ENCODE assay signal across 26 mouse cellular contexts in genomic region chr8:114142199-114142598, GRCm38 (mm10). TPM values are rescaled to one million over a fixed set of nuclear protein-coding genes. Genes with fewer than 3 reads are reported as not detected.
DNase-seq lines count a peak whose midpoint lies in the region; ATAC-seq and TF ChIP-seq lines count a peak whose summit lies in the region.
"Had no signal": no experiment of that assay in that cellular context is flagged by ENCODE, and none has a peak within 500 bp of the region (broad histone marks: within the 10 kb centered on the region; RNA-seq: fewer than 3 reads in every experiment).

No protein-coding gene starts in this region.

- intact Hi-C loops in left cerebral cortex, postnatal 14 days (cut with DNase I): no loop called here

- H3K9ac ChIP-seq in liver, embryonic 11.5 days (ENCODE audit: low read depth, low read length): no peak overlapping the region
- H3K9ac ChIP-seq in liver, postnatal 0 days (replicated peaks): no peak overlapping the region
- no peak overlapping the region for H3K9ac ChIP-seq in intestine, embryonic 16.5 days (ENCODE audit: low read depth, low read length)
- no peak overlapping the region for H3K9ac ChIP-seq in liver, embryonic 13.5 days
- no peak overlapping the region for H3K9ac ChIP-seq in midbrain, embryonic 13.5 days (replicated peaks)
- H3K9ac ChIP-seq: forebrain, postnatal 0 days; hindbrain, embryonic 12.5 days; hindbrain, embryonic 15.5 days had no signal

- no peaks in the 10 kb centered on the region for H3K36me3 ChIP-seq in liver, embryonic 11.5 days (ENCODE audit: control insufficient read depth, insufficient read depth, low read length)
- H3K36me3 ChIP-seq in liver, postnatal 0 days (replicated peaks; ENCODE audit: insufficient read depth, low read length): no peaks in the 10 kb centered on the region
- no peaks in the 10 kb centered on the region for H3K36me3 ChIP-seq in intestine, embryonic 16.5 days (ENCODE audit: control insufficient read depth, insufficient read depth, low read length)
- H3K36me3 ChIP-seq in liver, embryonic 13.5 days: no peaks in the 10 kb centered on the region
- H3K36me3 ChIP-seq in midbrain, embryonic 13.5 days: no peaks in the 10 kb centered on the region
- H3K36me3 ChIP-seq: forebrain, embryonic 10.5 days; G1E; hindbrain, embryonic 12.5 days; hindbrain, embryonic 15.5 days had no signal

- peaks cover 5% of the 10 kb centered on the region; the same call in 1 of the 2 replicates for H3K4me1 ChIP-seq in liver, embryonic 11.5 days (replicated peaks; ENCODE audit: control insufficient read depth, insufficient read depth, low read length)
- peaks cover 10% of the 10 kb centered on the region; the same call in 1 of the 2 replicates for H3K4me1 ChIP-seq in liver, postnatal 0 days (ENCODE audit: insufficient read depth)
- no peaks in the 10 kb centered on the region for H3K4me1 ChIP-seq in intestine, embryonic 16.5 days (ENCODE audit: control insufficient read depth, insufficient read depth, low read length)
- peaks cover 16% of the 10 kb centered on the region for H3K4me1 ChIP-seq in liver, embryonic 13.5 days (replicated peaks)
- H3K4me1 ChIP-seq in midbrain, embryonic 13.5 days (replicated peaks): no peaks in the 10 kb centered on the region
- H3K4me1 ChIP-seq: forebrain, embryonic 10.5 days; hindbrain, embryonic 12.5 days; hindbrain, embryonic 15.5 days had no signal

- DNase-seq in liver, embryonic 11.5 days (ENCODE audit: low spot score): no peak
- no peak for DNase-seq in liver, postnatal 0 days
- no peak for DNase-seq in liver, embryonic 13.5 days
- no peak for DNase-seq in left cerebral cortex, postnatal 14 days (ENCODE audit: low spot score in 2 of 2)
- DNase-seq in embryo, embryonic 11 days: no peak
- DNase-seq: adrenal gland, postnatal 10 days; adrenal gland, postnatal 36 days; B cell, adult 2 months; cerebellum, adult 11-12 months; cerebellum, adult 8-10 months; cerebellum, postnatal 10 days; cerebellum, postnatal 36 days; forebrain, postnatal 0 days; gastrocnemius, adult 2 months; gastrocnemius, postnatal 14 days; heart, adult 11 months had no signal

- ATAC-seq in liver, embryonic 11.5 days (replicated peaks; ENCODE audit: low FRiP score): peak; percentile 58; the same call in 1 of the 2 replicates
- no peak for ATAC-seq in liver, postnatal 0 days
- ATAC-seq in intestine, embryonic 16.5 days: peak; percentile 85
- peak; percentile 61; the same call in 1 of the 2 replicates for ATAC-seq in liver, embryonic 13.5 days (ENCODE audit: low read depth)
- no peak for ATAC-seq in midbrain, embryonic 13.5 days
- ATAC-seq: forebrain, embryonic 14.5 days; forebrain, postnatal 0 days; Patski had no signal

- H3K4me2 ChIP-seq in liver, embryonic 11.5 days: no peak overlapping the region
- no peak overlapping the region for H3K4me2 ChIP-seq in liver, postnatal 0 days (ENCODE audit: low read depth, low read length)
- H3K4me2 ChIP-seq in intestine, embryonic 16.5 days (ENCODE audit: low read depth, low read length): no peak overlapping the region
- H3K4me2 ChIP-seq in liver, embryonic 13.5 days: no peak overlapping the region
- no peak overlapping the region for H3K4me2 ChIP-seq in midbrain, embryonic 13.5 days (replicated peaks)
- H3K4me2 ChIP-seq: heart, embryonic 11.5 days; hindbrain, embryonic 12.5 days; hindbrain, embryonic 15.5 days had no signal

- no peak overlapping the region for H3K4me3 ChIP-seq in liver, embryonic 11.5 days (ENCODE audit: low read depth, low read length)
- no peak overlapping the region for H3K4me3 ChIP-seq in liver, postnatal 0 days (ENCODE audit: low read depth, low read length)
- no peak overlapping the region for H3K4me3 ChIP-seq in intestine, embryonic 16.5 days (ENCODE audit: low read length)
- H3K4me3 ChIP-seq in liver, embryonic 13.5 days (replicated peaks): no peak overlapping the region
- H3K4me3 ChIP-seq in midbrain, embryonic 13.5 days (replicated peaks): no peak overlapping the region
- H3K4me3 ChIP-seq: forebrain, embryonic 10.5 days; gastrocnemius, adult 2 months; hindbrain, embryonic 12.5 days; hindbrain, embryonic 15.5 days had no signal

- no peak overlapping the region for H3K27ac ChIP-seq in liver, embryonic 11.5 days (ENCODE audit: low read depth, low read length)
- no peak overlapping the region for H3K27ac ChIP-seq in liver, postnatal 0 days (ENCODE audit: low read depth)
- no peak overlapping the region for H3K27ac ChIP-seq in intestine, embryonic 16.5 days (ENCODE audit: low read length)
- H3K27ac ChIP-seq in liver, embryonic 13.5 days: no peak overlapping the region
- no peak overlapping the region for H3K27ac ChIP-seq in midbrain, embryonic 13.5 days
- H3K27ac ChIP-seq: forebrain, embryonic 10.5 days; gastrocnemius, adult 2 months; hindbrain, embryonic 12.5 days; hindbrain, embryonic 15.5 days had no signal

- no peak for TF ChIP-seq EP300 in liver, postnatal 0 days (IDR thresholded peaks at IDR 0.05; ENCODE audit: low read depth)

- no peaks in the 10 kb centered on the region for H3K27me3 ChIP-seq in liver, embryonic 11.5 days (replicated peaks; ENCODE audit: control insufficient read depth, insufficient read depth, low read length)
- H3K27me3 ChIP-seq in liver, postnatal 0 days (ENCODE audit: insufficient read depth, low read length): no peaks in the 10 kb centered on the region
- no peaks in the 10 kb centered on the region for H3K27me3 ChIP-seq in intestine, embryonic 16.5 days (replicated peaks; ENCODE audit: control insufficient read depth, insufficient read depth, low read length)
- H3K27me3 ChIP-seq in liver, embryonic 13.5 days: no peaks in the 10 kb centered on the region
- no peaks in the 10 kb centered on the region for H3K27me3 ChIP-seq in midbrain, embryonic 13.5 days
- H3K27me3 ChIP-seq: CH12.LX; hindbrain, embryonic 12.5 days; hindbrain, embryonic 15.5 days; Patski had no signal

- no peak for TF ChIP-seq CTCF in liver, postnatal 0 days (IDR thresholded peaks at IDR 0.05; ENCODE audit: low read depth)

- no peaks in the 10 kb centered on the region for H3K9me3 ChIP-seq in liver, embryonic 11.5 days (ENCODE audit: control insufficient read depth, low read length)
- H3K9me3 ChIP-seq in liver, postnatal 0 days (ENCODE audit: low read length): no peaks in the 10 kb centered on the region
- no peaks in the 10 kb centered on the region for H3K9me3 ChIP-seq in intestine, embryonic 16.5 days (ENCODE audit: control insufficient read depth, low read length)
- no peaks in the 10 kb centered on the region for H3K9me3 ChIP-seq in liver, embryonic 13.5 days (replicated peaks)
- no peaks in the 10 kb centered on the region for H3K9me3 ChIP-seq in midbrain, embryonic 13.5 days
- H3K9me3 ChIP-seq: forebrain, embryonic 10.5 days; hindbrain, embryonic 12.5 days; hindbrain, embryonic 15.5 days had no signal

RNA-seq across cellular contexts. Expression of gene Nudt7, which starts 8.8 kb away (rescaled TPM):
- polyA plus RNA-seq in liver, embryonic 11.5 days (2014; fragmentation: Nextera tagmentation; extraction: Ambion mirVana): 19.8 and 21.9 TPM in 2 replicates
- polyA plus RNA-seq in liver, postnatal 0 days (2015; fragmentation: Nextera tagmentation; extraction: Ambion mirVana): 42.4 and 42.7 TPM in 2 replicates
- 35.0 and 40.0 TPM in 2 replicates for polyA plus RNA-seq in intestine, embryonic 16.5 days (2015; fragmentation: Nextera tagmentation; extraction: Ambion mirVana)
- polyA plus RNA-seq in liver, embryonic 13.5 days (2015; fragmentation: Nextera tagmentation; extraction: Ambion mirVana): 16.4 and 19.4 TPM in 2 replicates
- total RNA-seq in left cerebral cortex, postnatal 14 days (2021): 1 to 10 TPM; 4.1 to 4.4 TPM
- 4.8 and 5.7 TPM in 2 replicates for polyA plus RNA-seq in midbrain, embryonic 13.5 days (2015; fragmentation: Nextera tagmentation; extraction: Ambion mirVana)
- polyA plus RNA-seq: G1E had no signal

Comparison
In these comparisons a context has a peak if more than half of its experiments do, and no peak if none do; other contexts are left out.
1. ATAC-seq: peak in liver, embryonic 11.5 days (single experiment), intestine, embryonic 16.5 days (single experiment) and liver, embryonic 13.5 days (single experiment); none in liver, postnatal 0 days (single experiment) and midbrain, embryonic 13.5 days (single experiment).